Mouse (Mus musculus) intestine, embryonic 14.5 days (tissue): ENCODE results near the gene Pik3cd. TPM values are rescaled to one million over a fixed set of nuclear protein-coding genes. Genes with fewer than 3 reads are reported as not detected.
A peak's percentile ranks its signal among the peaks of the same experiment; 100 is the strongest.

ENCODE experiments used
- ATAC-seq: fragments of 200-750 bp; cut with Nextera tagmentation; replicated peaks from 2 replicates; pipeline ENCODE4 v1.8.0; 2017; ENCODE audit warnings: low read depth, moderate number of reproducible peaks, moderate TSS enrichment, moderate library complexity; ENCODE audit not compliant: low FRiP score, low TSS enrichment
- DNase-seq: peaks from one replicate; pipeline ENCODE4 v3.0.0-alpha.2; 2018; ENCODE audit warnings: low spot score
- H3K27ac ChIP-seq: fragments of 300-500 bp; sonication (generic); 2 replicates; pipeline ENCODE4 v1.5.1; 2014; ENCODE audit warnings: low read depth, mild to moderate bottlenecking, control low read depth
- H3K27me3 ChIP-seq: fragments of 300-500 bp; sonication (generic); replicated peaks from 2 replicates; pipeline ENCODE4 v1.6.1; 2014; ENCODE audit warnings: low read length, control low read depth; ENCODE audit not compliant: control insufficient read depth, insufficient read depth
- H3K36me3 ChIP-seq: fragments of 300-500 bp; sonication (generic); 2 replicates; pipeline ENCODE4 v1.6.1; 2014; ENCODE audit warnings: low read length, control low read depth; ENCODE audit not compliant: control insufficient read depth, insufficient read depth
- H3K4me1 ChIP-seq: fragments of 300-500 bp; sonication (generic); replicated peaks from 2 replicates; pipeline ENCODE4 v1.6.1; 2014; ENCODE audit warnings: low read length, control low read depth, mixed read lengths; ENCODE audit not compliant: control insufficient read depth, insufficient read depth
- H3K4me2 ChIP-seq: fragments of 300-500 bp; sonication (generic); 2 replicates; pipeline ENCODE4 v1.6.1; 2014; ENCODE audit warnings: low read length
- H3K4me3 ChIP-seq: fragments of 300-500 bp; sonication (generic); 2 replicates; pipeline ENCODE4 v1.5.1; 2014; ENCODE audit warnings: low read depth, low read length, control low read depth, mixed read lengths
- H3K9ac ChIP-seq: fragments of 300-500 bp; sonication (generic); 2 replicates; pipeline ENCODE4 v1.6.1; 2014; ENCODE audit warnings: mild to moderate bottlenecking, low read length
- H3K9me3 ChIP-seq: fragments of 300-500 bp; sonication (generic); 2 replicates; pipeline ENCODE4 v1.6.1; 2016; ENCODE audit warnings: low read length, control low read depth; ENCODE audit not compliant: control insufficient read depth
- WGBS: fragments of 180-500 bp; shearing (Covaris S2); extraction: QIAGEN DNeasy Blood & Tissue Kit; methylation state at CpG from one replicate; pipeline ENCODE4 v1.1.7; 2014; 5-methylcytosine and 5-hydroxymethylcytosine counted together
- polyA plus RNA-seq: library from polyadenylated mRNA; unstranded; fragments of >200 nt; fragmentation: Nextera tagmentation; extraction: Ambion mirVana; gene quantifications from 2 replicates; pipeline ENCODE4 v1.2.1, GENCODE M21; 2014

The Pik3cd gene
- polyA plus RNA-seq, 1 experiment from 2014 or later = 5.2 TPM

DNA sequence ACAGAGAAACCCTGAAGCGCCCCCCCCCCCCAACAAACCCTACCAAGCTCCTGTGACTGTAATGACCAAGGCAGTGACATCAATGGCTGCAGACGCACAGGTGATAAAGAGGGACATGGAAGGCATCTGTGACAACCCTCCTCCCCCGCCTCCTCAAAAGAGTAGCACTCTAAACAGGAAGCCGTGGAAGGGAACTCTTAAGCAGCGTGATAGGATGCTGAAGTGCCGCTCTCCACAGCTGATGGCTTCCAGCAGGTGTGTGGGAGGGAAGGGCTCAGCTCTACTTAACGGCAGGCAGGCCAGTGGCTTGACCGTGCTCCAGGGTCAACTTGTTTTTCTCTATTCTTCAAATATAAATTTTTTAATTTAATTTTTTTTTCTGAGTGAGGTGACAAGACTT, 18.8 kb upstream of the Pik3cd start:
- ATAC-seq (no peak), DNase-seq (no peak)
- Histone ChIP-seq H3K27ac (no peak overlapping the region), H3K36me3 (peaks cover 87% of the 10 kb centered on the region), H3K4me1 (no peaks in the 10 kb centered on the region), H3K9ac (no peak overlapping the region), H3K9me3 (no peaks in the 10 kb centered on the region), H3K27me3 (no peaks in the 10 kb centered on the region), H3K4me3 (no peak overlapping the region), H3K4me2 (no peak overlapping the region)
- 75% methylated on average over 8 of the region's 8 CpGs for WGBS

DNA sequence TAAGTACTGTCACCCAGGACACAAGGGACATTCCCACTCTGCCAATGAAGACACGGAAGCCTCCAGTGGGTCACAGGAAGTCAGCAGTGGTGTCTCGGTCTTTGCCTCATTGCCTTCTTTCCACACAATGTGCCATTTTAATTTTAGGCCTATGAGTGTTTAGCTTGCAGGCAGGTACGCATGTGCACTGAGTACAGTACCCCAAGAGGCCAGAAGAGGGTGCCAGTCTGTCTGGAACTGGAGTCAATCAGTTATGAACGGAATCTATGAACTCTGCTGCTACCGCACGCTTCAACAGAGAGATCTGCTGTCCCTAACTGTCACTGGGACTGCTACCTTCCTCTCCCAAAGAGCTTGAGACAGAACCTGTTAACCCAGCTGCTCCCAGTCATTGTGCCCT, 17.3 kb upstream of the Pik3cd start:
- H3K36me3 ChIP-seq = peaks cover 86% of the 10 kb centered on the region
- 80% methylated on average over 6 of the region's 6 CpGs for WGBS
- H3K27me3 ChIP-seq = no peaks in the 10 kb centered on the region
- H3K4me3 ChIP-seq = no peak overlapping the region
- H3K9ac ChIP-seq = no peak overlapping the region
- ATAC-seq = no peak
- H3K9me3 ChIP-seq = no peaks in the 10 kb centered on the region
- no peaks in the 10 kb centered on the region for H3K4me1 ChIP-seq
- H3K4me2 ChIP-seq = no peak overlapping the region
- H3K27ac ChIP-seq = no peak overlapping the region
- DNase-seq = peak; percentile 64

DNA sequence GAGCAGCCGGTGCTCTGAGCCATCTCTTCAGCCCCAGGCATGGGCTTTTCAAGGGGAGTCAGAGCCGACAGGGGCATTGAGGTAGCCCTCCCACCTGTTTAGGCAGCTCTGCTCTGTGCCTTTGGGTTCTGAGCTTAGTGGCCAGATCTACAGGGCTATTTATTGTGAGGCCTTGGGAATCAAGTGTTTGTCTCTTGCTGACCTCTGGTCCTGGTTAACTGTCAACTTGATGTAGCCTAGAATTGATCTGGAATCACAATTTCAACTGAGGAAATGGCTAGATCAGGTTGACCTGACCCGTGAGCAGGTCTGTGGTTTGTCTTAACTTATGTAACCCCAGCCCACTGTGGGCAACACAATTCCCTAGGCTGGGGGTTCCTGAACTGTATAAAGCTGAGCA, 12.2 kb upstream of the Pik3cd start:
- Histone ChIP-seq H3K4me1 (no peaks in the 10 kb centered on the region), H3K4me2 (no peak overlapping the region), H3K4me3 (no peak overlapping the region), H3K27ac (no peak overlapping the region), H3K27me3 (no peaks in the 10 kb centered on the region), H3K9ac (no peak overlapping the region), H3K9me3 (no peaks in the 10 kb centered on the region), H3K36me3 (peaks cover 48% of the 10 kb centered on the region)
- 79% methylated on average over 3 of the region's 3 CpGs for WGBS
- no peak for ATAC-seq
- no peak for DNase-seq

DNA sequence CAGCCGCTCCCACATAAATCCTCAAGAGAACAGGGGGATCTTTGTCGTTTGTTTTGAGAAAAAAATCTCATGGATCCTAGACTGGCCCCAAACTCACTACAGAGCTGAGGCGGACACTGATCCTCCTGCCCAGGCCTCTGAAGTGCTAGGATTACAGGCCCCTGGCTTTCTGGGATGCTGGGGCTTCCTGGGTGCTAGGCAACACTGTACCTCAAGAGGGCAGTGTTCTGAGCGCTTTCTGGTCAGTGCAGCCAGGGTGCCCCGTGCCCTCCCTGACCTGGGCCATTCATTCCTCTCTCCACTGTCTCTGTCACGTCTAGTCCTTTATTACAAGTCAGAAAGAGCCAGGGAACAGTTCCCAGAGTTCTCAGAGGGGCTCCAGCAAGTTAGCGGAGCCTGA, 9.6 kb upstream of the Pik3cd start:
- Histone ChIP-seq H3K4me2 (no peak overlapping the region), H3K4me1 (no peaks in the 10 kb centered on the region), H3K4me3 (no peak overlapping the region), H3K27ac (no peak overlapping the region), H3K9ac (no peak overlapping the region), H3K27me3 (no peaks in the 10 kb centered on the region), H3K36me3 (peaks cover 22% of the 10 kb centered on the region), H3K9me3 (no peaks in the 10 kb centered on the region)
- peak; percentile 76 for DNase-seq
- no peak; the same call in 1 of the 2 replicates for ATAC-seq
- 23% methylated on average over 7 of the region's 7 CpGs for WGBS

DNA sequence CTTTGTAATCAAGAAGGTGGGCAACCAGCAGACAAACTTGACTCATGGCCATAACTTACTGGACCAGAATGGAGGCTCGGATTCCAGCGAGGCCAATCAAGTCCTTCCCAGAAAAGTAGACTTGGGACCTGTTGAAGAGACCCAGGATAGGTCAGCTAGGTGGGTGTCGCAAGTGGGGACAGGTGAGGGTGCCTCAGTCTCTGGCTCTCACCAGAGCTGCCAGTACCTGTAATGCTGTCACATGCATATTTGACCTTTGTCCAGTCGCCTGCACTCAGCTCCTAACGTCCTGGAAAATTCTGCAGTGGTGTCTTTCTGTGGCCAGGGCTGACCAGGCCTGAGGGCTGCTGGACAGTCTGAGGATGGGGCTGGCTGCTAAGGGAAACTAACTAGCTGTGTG, 9.1 kb upstream of the Pik3cd start:
- H3K27me3 ChIP-seq = no peaks in the 10 kb centered on the region
- no peak overlapping the region for H3K4me2 ChIP-seq
- ATAC-seq = no peak
- H3K4me1 ChIP-seq = no peaks in the 10 kb centered on the region
- DNase-seq = no peak
- H3K9me3 ChIP-seq = no peaks in the 10 kb centered on the region
- no peak overlapping the region for H3K4me3 ChIP-seq
- no peak overlapping the region for H3K27ac ChIP-seq
- H3K36me3 ChIP-seq = peaks cover 17% of the 10 kb centered on the region
- 89% methylated on average over 5 of the region's 5 CpGs for WGBS
- no peak overlapping the region for H3K9ac ChIP-seq

DNA sequence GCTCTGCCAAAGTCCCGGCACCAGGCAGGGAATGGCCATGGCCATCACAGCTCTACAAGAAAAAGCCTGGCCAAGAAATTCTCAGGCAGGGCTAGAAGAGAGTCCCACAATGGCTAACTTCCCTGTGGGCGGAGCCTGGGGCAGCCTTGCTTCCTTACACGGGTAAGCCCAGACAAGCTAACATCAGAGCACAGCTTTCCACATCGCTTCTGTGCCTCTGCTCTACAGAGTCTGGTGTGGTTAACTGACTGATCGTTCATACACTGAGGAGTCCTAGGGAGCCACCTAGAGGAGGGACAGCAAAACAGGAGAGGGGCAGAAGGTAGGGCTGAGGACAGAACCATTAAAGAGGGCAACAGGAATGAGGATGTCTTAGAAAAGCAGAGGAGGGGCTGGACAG, 8.1 kb upstream of the Pik3cd start:
- peak; percentile 33; the same call in 1 of the 2 replicates for ATAC-seq

DNA sequence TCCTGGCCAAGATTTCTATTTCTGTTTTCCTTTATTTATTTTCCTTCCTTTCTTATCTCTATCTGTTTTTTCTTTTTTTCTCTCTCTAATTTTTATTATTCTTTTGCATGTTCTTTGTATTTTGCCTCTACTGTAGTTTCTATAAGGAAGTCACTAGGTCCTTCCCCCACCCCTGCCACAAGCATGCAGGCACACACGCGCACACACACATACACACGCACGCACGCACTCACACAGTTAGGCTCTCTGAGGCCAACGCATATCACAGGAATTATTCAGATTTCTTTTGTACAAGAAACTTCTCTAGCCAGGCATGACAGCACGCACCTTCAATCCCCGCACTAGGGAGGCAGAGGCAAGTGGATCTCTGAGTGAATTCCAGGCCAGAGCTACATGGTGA, 3.6 kb upstream of the Pik3cd start:
- DNase-seq (no peak), ATAC-seq (no peak)
- Histone ChIP-seq H3K4me3 (no peak overlapping the region), H3K4me1 (no peaks in the 10 kb centered on the region), H3K4me2 (no peak overlapping the region), H3K27ac (no peak overlapping the region), H3K36me3 (no peaks in the 10 kb centered on the region), H3K9ac (no peak overlapping the region), H3K27me3 (no peaks in the 10 kb centered on the region), H3K9me3 (no peaks in the 10 kb centered on the region)
- WGBS = 91% methylated on average over 8 of the region's 8 CpGs

More for the DNA sequence above, 8.1 kb upstream of the Pik3cd start:
- H3K4me2 ChIP-seq = no peak overlapping the region
- no peaks in the 10 kb centered on the region for H3K27me3 ChIP-seq
- H3K9ac ChIP-seq = no peak overlapping the region
- H3K36me3 ChIP-seq = peaks cover 7% of the 10 kb centered on the region
- 22% methylated on average over 5 of the region's 5 CpGs for WGBS
- no peak overlapping the region for H3K27ac ChIP-seq
- no peak for DNase-seq
- no peak overlapping the region for H3K4me3 ChIP-seq
- H3K4me1 ChIP-seq = no peaks in the 10 kb centered on the region
- H3K9me3 ChIP-seq = no peaks in the 10 kb centered on the region

DNA sequence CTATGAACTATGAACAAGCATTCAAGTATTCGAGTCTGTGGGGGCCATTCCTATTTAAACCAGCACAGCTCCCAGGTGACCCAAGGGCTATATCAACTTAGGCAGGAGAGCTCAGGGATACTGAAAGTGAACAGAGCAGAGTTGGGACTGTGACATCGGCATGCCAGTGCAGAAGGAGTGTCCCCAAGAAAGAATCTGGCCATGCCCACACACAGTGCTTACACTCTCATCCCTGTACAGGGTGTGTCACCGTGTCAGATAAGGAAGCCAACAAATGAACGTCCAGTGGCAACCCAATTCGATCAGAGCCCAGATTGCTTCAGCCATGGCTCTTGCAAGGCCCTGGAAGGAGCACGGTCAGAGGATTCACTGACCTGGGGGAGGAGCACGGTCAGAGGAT, 2.9 kb upstream of the Pik3cd start:
- no peaks in the 10 kb centered on the region for H3K4me1 ChIP-seq
- 56% methylated on average over 7 of the region's 7 CpGs for WGBS
- no peaks in the 10 kb centered on the region for H3K27me3 ChIP-seq
- H3K9ac ChIP-seq = no peak overlapping the region
- peak; percentile 61; the same call in 1 of the 2 replicates for ATAC-seq
- no peak overlapping the region for H3K27ac ChIP-seq
- no peak overlapping the region for H3K4me2 ChIP-seq
- H3K36me3 ChIP-seq = no peaks in the 10 kb centered on the region
- no peak for DNase-seq
- no peaks in the 10 kb centered on the region for H3K9me3 ChIP-seq
- H3K4me3 ChIP-seq = no peak overlapping the region

DNA sequence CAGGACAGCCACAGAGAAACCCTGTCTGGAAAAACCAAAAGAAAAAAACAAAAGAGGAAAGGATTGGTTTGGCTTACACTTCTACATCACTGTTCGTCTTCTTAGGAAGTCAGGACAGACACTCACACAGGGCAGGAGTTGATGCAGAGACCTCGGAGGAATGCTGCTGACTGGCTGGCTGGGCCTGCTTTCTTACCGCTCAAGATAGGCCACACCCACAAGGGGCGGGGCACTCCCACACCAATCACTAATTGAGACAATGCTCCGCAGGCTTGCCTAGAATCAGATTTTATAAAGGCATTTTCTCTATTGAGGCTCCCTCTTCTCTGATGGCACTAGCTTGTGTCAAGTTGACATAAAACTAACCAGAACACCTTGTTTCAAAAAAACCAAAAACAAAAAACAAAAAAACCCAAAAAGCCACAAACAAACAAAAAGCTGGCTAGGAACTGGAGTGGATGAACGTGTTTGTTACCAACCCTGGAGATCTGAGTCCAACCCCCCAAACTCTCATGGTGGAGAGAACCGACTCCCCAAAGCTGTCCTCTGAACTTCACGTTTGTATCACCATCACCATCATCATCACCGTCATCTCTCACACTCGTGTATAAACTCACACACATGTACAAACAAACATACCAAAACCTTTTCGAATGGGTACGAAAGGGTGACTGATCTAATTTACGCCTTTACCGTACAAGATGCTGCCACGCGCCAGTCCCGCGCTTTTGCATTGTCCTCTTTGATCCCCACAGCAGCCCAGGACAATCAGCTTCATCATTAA, 753 bp downstream of the Pik3cd start:
- H3K4me3 ChIP-seq = no peak overlapping the region
- H3K36me3 ChIP-seq = no peaks in the 10 kb centered on the region
- H3K4me2 ChIP-seq = no peak overlapping the region
- no peaks in the 10 kb centered on the region for H3K27me3 ChIP-seq
- H3K4me1 ChIP-seq = peaks cover 4% of the 10 kb centered on the region; the same call in 1 of the 2 replicates
- 60% methylated on average over 18 of the region's 18 CpGs for WGBS
- no peaks in the 10 kb centered on the region for H3K9me3 ChIP-seq
- H3K9ac ChIP-seq = no peak overlapping the region
- DNase-seq = no peak
- H3K27ac ChIP-seq = no peak overlapping the region
- no peak for ATAC-seq
